Mouse (Mus musculus) forebrain, postnatal 0 days (tissue): ENCODE measurements at regions not wholly inside any gene's neighbourhood (a gene's known extent, or its start where the extent isn't known, plus 50 kb on each side); places are given as distances from the start of the nearest gene placed in this dataset.
A peak's percentile ranks its signal among the peaks of the same experiment; 100 is the strongest.

Source experiments
- ATAC-seq: fragments of 200-750 bp; cut with Nextera tagmentation; 2 replicates; pipeline ENCODE4 v1.8.0; 2017; ENCODE audit warnings: mild to moderate bottlenecking, moderate library complexity
- DNase-seq: peaks from one replicate; pipeline ENCODE4 v3.0.0-alpha.2; 2015
- H3K27ac ChIP-seq: fragments of 300-500 bp; sonication (generic); 2 replicates; pipeline ENCODE4 v1.5.1; 2014; ENCODE audit warnings: low read depth, mild to moderate bottlenecking, antibody characterized with exemption, low read length, moderate library complexity, mixed read lengths
- H3K27me3 ChIP-seq: fragments of 300-500 bp; sonication (generic); 2 replicates; pipeline ENCODE4 v1.6.1; 2014; ENCODE audit warnings: mild to moderate bottlenecking, low read length, mixed read lengths; ENCODE audit not compliant: insufficient read depth
- H3K36me3 ChIP-seq: fragments of 300-500 bp; sonication (generic); 2 replicates; pipeline ENCODE4 v1.6.1; 2014; ENCODE audit warnings: mild to moderate bottlenecking, moderate library complexity; ENCODE audit not compliant: insufficient read depth
- H3K4me1 ChIP-seq: fragments of 300-500 bp; sonication (generic); 2 replicates; pipeline ENCODE4 v1.6.1; 2014; ENCODE audit warnings: antibody characterized with exemption; ENCODE audit not compliant: insufficient read depth
- H3K4me2 ChIP-seq: fragments of 300-500 bp; sonication (generic); 2 replicates; pipeline ENCODE4 v1.6.1; 2014; ENCODE audit warnings: low read depth, mild to moderate bottlenecking, moderate library complexity
- H3K4me3 ChIP-seq: fragments of 300-500 bp; sonication (generic); 2 replicates; pipeline ENCODE4 v1.5.1; 2014; ENCODE audit warnings: low read depth, low read length, mixed read lengths
- H3K9ac ChIP-seq: fragments of 300-500 bp; sonication (generic); 2 replicates; pipeline ENCODE4 v1.6.1; 2014; ENCODE audit warnings: mild to moderate bottlenecking
- H3K9me3 ChIP-seq: fragments of 300-500 bp; sonication (generic); 2 replicates; pipeline ENCODE4 v1.6.1; 2016; ENCODE audit warnings: low read length
- CTCF ChIP-seq: sonication (generic); IDR thresholded peaks from 2 replicates; pipeline ENCODE4 v1.5.1; 2016; ENCODE audit warnings: antibody characterized with exemption, control low read depth, low read depth
- WGBS: fragments of 180-500 bp; shearing (Covaris S2); extraction: QIAGEN DNeasy Blood & Tissue Kit; methylation state at CpG from one replicate; pipeline ENCODE4 v1.1.7; 2014; 5-methylcytosine and 5-hydroxymethylcytosine counted together

DNA sequence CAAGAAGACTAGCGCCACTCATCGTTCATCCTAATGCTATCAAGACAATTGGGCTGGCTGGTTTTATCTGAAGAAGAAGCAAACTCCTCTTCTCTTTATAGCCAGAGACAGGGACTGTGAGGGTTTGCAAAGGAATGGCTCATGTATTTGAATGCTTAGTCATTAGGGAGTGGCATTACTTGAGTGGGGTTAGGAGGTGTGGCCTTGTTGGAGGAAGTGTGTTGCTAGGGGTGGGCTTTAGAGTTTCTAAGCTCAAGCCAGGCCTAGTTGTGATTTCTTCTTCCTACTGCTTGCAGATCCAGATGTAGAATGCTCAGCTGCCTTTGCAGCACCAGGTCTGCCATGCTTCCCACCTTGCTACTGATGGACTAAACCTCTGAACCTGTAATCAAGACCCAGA, 169.4 kb upstream of the Masp1 start:
- no peak overlapping the region for H3K9ac ChIP-seq
- DNase-seq (no peak), ATAC-seq (no peak; the same call in 1 of the 2 replicates)
- no peak for TF ChIP-seq CTCF
- WGBS, result 98% methylated on average over 2 of the region's 2 CpGs
- H3K27ac ChIP-seq, result no peak overlapping the region
- no peak overlapping the region for H3K4me2 ChIP-seq
- H3K4me1 ChIP-seq, result no peaks in the 10 kb centered on the region
- no peak overlapping the region for H3K4me3 ChIP-seq
- H3K27me3 ChIP-seq, result no peaks in the 10 kb centered on the region
- no peaks in the 10 kb centered on the region for H3K9me3 ChIP-seq
- no peaks in the 10 kb centered on the region for H3K36me3 ChIP-seq

DNA sequence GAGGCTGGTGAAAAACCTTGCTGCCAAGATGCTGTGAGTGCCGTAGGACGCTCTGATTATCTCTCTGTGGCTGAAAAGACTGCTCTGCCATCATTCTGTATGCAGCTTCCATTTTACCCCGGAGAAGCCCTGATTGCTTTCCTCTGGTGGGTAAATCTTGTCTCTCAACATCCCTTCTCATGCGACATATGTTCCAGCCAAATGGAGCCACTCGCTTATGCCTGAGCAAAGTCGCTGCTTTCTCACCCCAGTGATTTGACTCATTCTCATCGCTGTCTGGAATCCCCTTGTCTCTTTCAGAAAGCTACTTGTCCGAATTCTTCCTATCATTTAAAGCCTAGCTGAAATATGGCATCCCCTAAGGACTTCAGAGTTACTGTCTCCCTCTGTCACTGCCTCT, 166.2 kb upstream of the Masp1 start:
- Histone ChIP-seq H3K4me3 (no peak overlapping the region), H3K36me3 (no peaks in the 10 kb centered on the region), H3K4me2 (no peak overlapping the region), H3K27ac (no peak overlapping the region), H3K9ac (no peak overlapping the region), H3K4me1 (no peaks in the 10 kb centered on the region), H3K9me3 (no peaks in the 10 kb centered on the region), H3K27me3 (no peaks in the 10 kb centered on the region)
- DNase-seq (no peak), ATAC-seq (peak; percentile 34; the same call in 1 of the 2 replicates)
- 63% methylated on average over 8 of the region's 8 CpGs for WGBS
- TF ChIP-seq CTCF, result no peak

DNA sequence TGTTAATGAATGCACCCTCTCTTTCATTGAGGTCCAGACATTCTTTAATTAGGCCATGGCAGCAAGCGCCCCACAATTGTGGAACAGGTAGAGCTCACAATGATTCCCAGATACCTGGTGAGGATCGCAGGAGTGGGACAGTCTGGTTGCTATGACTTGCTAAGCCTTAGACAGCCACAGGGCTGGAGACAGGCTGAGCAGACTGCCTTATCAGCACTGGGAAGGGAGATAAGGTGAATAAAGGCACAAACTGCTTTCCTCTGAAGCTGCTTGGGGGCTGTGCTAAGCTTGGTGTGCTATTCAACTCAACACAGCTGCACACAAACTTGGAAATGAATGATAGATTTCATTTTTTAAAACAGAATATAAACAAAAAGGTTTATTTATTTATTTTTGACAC, 159.8 kb upstream of the Masp1 start:
- Histone ChIP-seq H3K4me3 (no peak overlapping the region), H3K27ac (no peak overlapping the region), H3K9ac (no peak overlapping the region), H3K27me3 (no peaks in the 10 kb centered on the region), H3K9me3 (no peaks in the 10 kb centered on the region), H3K4me1 (no peaks in the 10 kb centered on the region), H3K4me2 (no peak overlapping the region), H3K36me3 (no peaks in the 10 kb centered on the region)
- no peak for TF ChIP-seq CTCF
- DNase-seq (no peak), ATAC-seq (0 out of 2 replicates have a peak, but pooled peaks have one; percentile 29)
- WGBS, result 38% methylated on average over 2 of the region's 2 CpGs

GRCm38 (mm10) chr16:23672375-23672774, 151.8 kb upstream of the Masp1 start:
- H3K27me3 ChIP-seq, result no peaks in the 10 kb centered on the region
- H3K27ac ChIP-seq, result no peak overlapping the region
- ATAC-seq, result peak; percentile 45; the same call in 1 of the 2 replicates
- no peaks in the 10 kb centered on the region for H3K36me3 ChIP-seq
- 41% methylated on average over 6 of the region's 6 CpGs for WGBS
- no peak overlapping the region for H3K4me3 ChIP-seq
- H3K4me1 ChIP-seq, result no peaks in the 10 kb centered on the region
- H3K9me3 ChIP-seq, result no peaks in the 10 kb centered on the region
- no peak for TF ChIP-seq CTCF
- no peak overlapping the region for H3K4me2 ChIP-seq
- no peak for DNase-seq
- H3K9ac ChIP-seq, result no peak overlapping the region

GRCm38 (mm10) chr16:23670161-23670560, 149.5 kb upstream of the Masp1 start:
- no peak overlapping the region for H3K4me3 ChIP-seq
- DNase-seq, result no peak
- ATAC-seq, result no peak
- no peaks in the 10 kb centered on the region for H3K27me3 ChIP-seq
- no peaks in the 10 kb centered on the region for H3K9me3 ChIP-seq
- H3K4me2 ChIP-seq, result no peak overlapping the region
- no peaks in the 10 kb centered on the region for H3K4me1 ChIP-seq
- H3K9ac ChIP-seq, result no peak overlapping the region
- TF ChIP-seq CTCF, result no peak
- no peaks in the 10 kb centered on the region for H3K36me3 ChIP-seq
- no peak overlapping the region for H3K27ac ChIP-seq
- 65% methylated on average over 4 of the region's 4 CpGs for WGBS

DNA sequence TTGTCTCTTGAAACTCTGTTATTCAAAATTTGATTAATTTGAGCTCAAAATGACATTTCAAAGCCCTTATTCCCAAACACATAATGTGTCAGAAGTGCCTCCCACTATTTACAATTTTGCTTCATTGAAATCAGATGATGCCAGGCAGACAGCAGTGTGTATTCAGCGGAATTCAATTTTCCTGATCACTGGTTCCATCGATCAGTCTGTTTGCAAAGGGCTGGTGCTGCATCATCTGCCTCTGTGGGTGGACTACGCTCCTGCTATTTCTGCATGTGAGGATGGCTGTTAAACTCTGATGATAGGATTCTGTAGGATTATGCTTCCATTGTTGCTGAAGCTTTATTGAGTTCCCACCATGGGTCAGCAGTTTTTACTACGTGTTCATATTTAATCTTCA, 149.0 kb upstream of the Masp1 start:
- no peak for ATAC-seq
- no peaks in the 10 kb centered on the region for H3K9me3 ChIP-seq
- H3K4me2 ChIP-seq, result no peak overlapping the region
- no peaks in the 10 kb centered on the region for H3K27me3 ChIP-seq
- TF ChIP-seq CTCF, result no peak
- H3K36me3 ChIP-seq, result no peaks in the 10 kb centered on the region
- 81% methylated on average over 4 of the region's 4 CpGs for WGBS
- H3K9ac ChIP-seq, result no peak overlapping the region
- H3K4me3 ChIP-seq, result no peak overlapping the region
- no peak for DNase-seq
- no peak overlapping the region for H3K27ac ChIP-seq
- no peaks in the 10 kb centered on the region for H3K4me1 ChIP-seq
